Mouse (Mus musculus) hindbrain, embryonic 10.5 days (tissue): ENCODE measurements around the gene Mast3. TPM values are rescaled to one million over a fixed set of nuclear protein-coding genes. Genes with fewer than 3 reads are reported as not detected.

Source experiments
- DNase-seq: peaks from one replicate; pipeline ENCODE4 v3.0.0-alpha.2; 2017; ENCODE audit warnings: low spot score
- H3K27ac ChIP-seq: fragments of 300-500 bp; sonication (generic); 2 replicates; pipeline ENCODE4 v1.5.1; 2016; ENCODE audit warnings: mild to moderate bottlenecking, moderate library complexity
- H3K27me3 ChIP-seq: fragments of 300-500 bp; sonication (generic); 2 replicates; pipeline ENCODE4 v1.6.1; 2016; ENCODE audit warnings: mild to moderate bottlenecking; ENCODE audit not compliant: poor library complexity, insufficient read depth, severe bottlenecking
- H3K36me3 ChIP-seq: fragments of 300-500 bp; sonication (generic); 2 replicates; pipeline ENCODE4 v1.6.1; 2016; ENCODE audit warnings: mild to moderate bottlenecking, moderate library complexity
- H3K4me1 ChIP-seq: fragments of 300-500 bp; sonication (generic); replicated peaks from 2 replicates; pipeline ENCODE4 v1.6.1; 2016; ENCODE audit warnings: mild to moderate bottlenecking
- H3K4me3 ChIP-seq: fragments of 300-500 bp; sonication (generic); 2 replicates; pipeline ENCODE4 v1.5.1; 2016; ENCODE audit warnings: mild to moderate bottlenecking, moderate library complexity
- H3K9me3 ChIP-seq: fragments of 300-500 bp; sonication (generic); 2 replicates; pipeline ENCODE4 v1.6.1; 2016; ENCODE audit warnings: mild to moderate bottlenecking, moderate library complexity
- WGBS: fragments of 180-500 bp; shearing (Covaris S2); methylation state at CpG from one replicate; pipeline ENCODE4 v1.1.7; 2016; 5-methylcytosine and 5-hydroxymethylcytosine counted together
- polyA plus RNA-seq: library from polyadenylated mRNA; unstranded; fragments of >200 nt; fragmentation: Nextera tagmentation; extraction: Ambion mirVana; gene quantifications from 2 replicates; pipeline ENCODE4 v1.2.1, GENCODE M21; 2016

Gene Mast3
- polyA plus RNA-seq, 1 experiment from 2014 or later = 18.2 TPM

GRCm38 (mm10) chr8:70769858-70770257 is 35.0 kb downstream of the Mast3 start:
- Histone ChIP-seq H3K27ac (no peak overlapping the region), H3K9me3 (no peaks in the 10 kb centered on the region), H3K4me3 (0 out of 2 replicates have a peak overlapping the region, but pooled peaks have one; percentile 1), H3K27me3 (peaks cover 34% of the 10 kb centered on the region), H3K36me3 (peaks cover 75% of the 10 kb centered on the region), H3K4me1 (peaks cover 61% of the 10 kb centered on the region)
- WGBS = 73% methylated on average over 12 of the region's 12 CpGs
- no peak for DNase-seq

- WGBS = 9% methylated on average over 26 of the region's 26 CpGs
- Histone ChIP-seq H3K4me3 (0 out of 2 replicates have a peak overlapping the region, but pooled peaks have one; percentile 1), H3K27ac (no peak overlapping the region), H3K4me1 (peaks cover 61% of the 10 kb centered on the region), H3K36me3 (peaks cover 70% of the 10 kb centered on the region), H3K27me3 (peaks cover 34% of the 10 kb centered on the region), H3K9me3 (no peaks in the 10 kb centered on the region)
- DNase-seq = peak; percentile 94
Measured at GRCm38 (mm10) chr8:70769359-70769758, 35.5 kb downstream of the Mast3 start.

- no peak for DNase-seq
- H3K9me3 ChIP-seq = no peaks in the 10 kb centered on the region
- WGBS = 87% methylated on average over 16 of the region's 16 CpGs
- H3K27me3 ChIP-seq = peaks cover 34% of the 10 kb centered on the region
- no peak overlapping the region for H3K27ac ChIP-seq
- peaks cover 57% of the 10 kb centered on the region for H3K4me1 ChIP-seq
- H3K36me3 ChIP-seq = peaks cover 70% of the 10 kb centered on the region
- H3K4me3 ChIP-seq = no peak overlapping the region
Measured at GRCm38 (mm10) chr8:70768956-70769355, 35.9 kb downstream of the Mast3 start.

DNA sequence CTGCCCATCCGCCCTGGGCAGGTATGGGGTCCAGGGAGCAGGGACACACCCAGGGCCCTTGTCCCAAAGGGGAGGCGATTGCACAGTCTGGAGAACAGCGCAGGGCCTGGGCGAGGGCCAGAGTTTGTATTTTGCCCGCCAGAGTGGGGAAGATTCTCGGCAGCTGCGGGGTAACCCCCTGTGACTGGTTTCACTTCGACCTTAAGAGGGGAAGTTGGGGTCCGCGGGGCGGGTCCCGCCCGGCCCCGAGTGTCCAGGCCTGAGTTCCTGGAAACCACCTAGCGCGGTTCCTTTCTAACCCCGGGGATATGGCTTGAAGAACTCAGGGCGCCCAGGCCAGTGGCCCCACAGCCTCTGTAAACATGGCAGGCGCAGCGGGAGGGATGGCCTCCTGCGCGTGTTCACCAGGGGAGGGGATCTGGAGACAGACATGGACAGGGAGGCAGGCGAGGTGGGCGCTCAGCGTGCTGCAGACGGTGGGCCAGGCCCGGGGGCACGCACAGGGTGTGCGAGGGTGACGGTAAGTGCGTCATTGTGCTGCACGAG is 36.5 kb downstream of the Mast3 start:
- DNase-seq = no peak
- H3K36me3 ChIP-seq = peaks cover 68% of the 10 kb centered on the region
- peaks cover 51% of the 10 kb centered on the region for H3K4me1 ChIP-seq
- no peak overlapping the region for H3K27ac ChIP-seq
- WGBS = 94% methylated on average over 32 of the region's 32 CpGs
- H3K4me3 ChIP-seq = no peak overlapping the region
- H3K9me3 ChIP-seq = no peaks in the 10 kb centered on the region
- H3K27me3 ChIP-seq = peaks cover 34% of the 10 kb centered on the region

GRCm38 (mm10) chr8:70767503-70767902 is 37.4 kb downstream of the Mast3 start:
- peaks cover 60% of the 10 kb centered on the region for H3K36me3 ChIP-seq
- H3K4me3 ChIP-seq = no peak overlapping the region
- no peak for DNase-seq
- H3K9me3 ChIP-seq = no peaks in the 10 kb centered on the region
- H3K4me1 ChIP-seq = peaks cover 50% of the 10 kb centered on the region
- H3K27ac ChIP-seq = no peak overlapping the region
- WGBS = 80% methylated on average over 6 of the region's 6 CpGs
- peaks cover 34% of the 10 kb centered on the region for H3K27me3 ChIP-seq

- Histone ChIP-seq H3K27me3 (peaks cover 34% of the 10 kb centered on the region), H3K4me1 (peaks cover 50% of the 10 kb centered on the region), H3K4me3 (peak overlapping the region; percentile 50), H3K36me3 (peaks cover 53% of the 10 kb centered on the region), H3K9me3 (no peaks in the 10 kb centered on the region), H3K27ac (peak overlapping the region; percentile 77)
- DNase-seq = peak; percentile 66
- 8% methylated on average over 21 of the region's 21 CpGs for WGBS
Measured at GRCm38 (mm10) chr8:70766571-70767440, 38.0 kb downstream of the Mast3 start.

- 2% methylated on average over 34 of the region's 34 CpGs for WGBS
- peaks cover 34% of the 10 kb centered on the region for H3K27me3 ChIP-seq
- H3K4me1 ChIP-seq = peaks cover 57% of the 10 kb centered on the region
- peak; percentile 56 for DNase-seq
- peaks cover 45% of the 10 kb centered on the region for H3K36me3 ChIP-seq
- H3K9me3 ChIP-seq = no peaks in the 10 kb centered on the region
- peak overlapping the region; percentile 50 for H3K4me3 ChIP-seq
- H3K27ac ChIP-seq = peak overlapping the region; percentile 77
Measured at GRCm38 (mm10) chr8:70765838-70766570, 38.9 kb downstream of the Mast3 start.

DNA sequence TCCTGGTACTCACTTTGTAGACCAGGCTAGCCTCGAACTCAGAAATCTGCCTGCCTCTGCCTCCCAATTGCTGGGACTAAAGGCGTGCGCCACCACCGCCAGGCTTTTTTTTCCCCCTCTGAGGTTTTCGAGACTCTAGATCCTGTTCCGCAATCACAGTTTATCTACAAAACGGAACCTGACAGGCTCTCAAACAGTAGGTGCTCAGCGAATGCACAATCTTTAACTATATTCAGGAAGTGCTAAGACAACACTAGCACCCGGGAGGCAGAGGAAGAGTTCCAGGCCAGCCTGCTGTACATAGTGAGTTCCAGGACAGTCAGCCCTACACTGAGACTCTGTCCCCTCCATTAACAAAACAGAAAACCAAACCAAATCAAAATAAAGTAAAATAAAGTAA is 39.5 kb downstream of the Mast3 start:
- no peak for DNase-seq
- no peak overlapping the region for H3K27ac ChIP-seq
- H3K4me3 ChIP-seq = peak overlapping the region; percentile 50
- H3K4me1 ChIP-seq = peaks cover 61% of the 10 kb centered on the region
- no peaks in the 10 kb centered on the region for H3K9me3 ChIP-seq
- peaks cover 31% of the 10 kb centered on the region for H3K27me3 ChIP-seq
- H3K36me3 ChIP-seq = peaks cover 38% of the 10 kb centered on the region
- WGBS = 81% methylated on average over 9 of the region's 9 CpGs

GRCm38 (mm10) chr8:70764676-70765075 is 40.2 kb downstream of the Mast3 start:
- Histone ChIP-seq H3K9me3 (no peaks in the 10 kb centered on the region), H3K4me3 (no peak overlapping the region), H3K27me3 (peaks cover 31% of the 10 kb centered on the region), H3K36me3 (peaks cover 32% of the 10 kb centered on the region), H3K4me1 (peaks cover 65% of the 10 kb centered on the region), H3K27ac (no peak overlapping the region)
- DNase-seq = no peak
- 94% methylated on average over 13 of the region's 13 CpGs for WGBS

DNA sequence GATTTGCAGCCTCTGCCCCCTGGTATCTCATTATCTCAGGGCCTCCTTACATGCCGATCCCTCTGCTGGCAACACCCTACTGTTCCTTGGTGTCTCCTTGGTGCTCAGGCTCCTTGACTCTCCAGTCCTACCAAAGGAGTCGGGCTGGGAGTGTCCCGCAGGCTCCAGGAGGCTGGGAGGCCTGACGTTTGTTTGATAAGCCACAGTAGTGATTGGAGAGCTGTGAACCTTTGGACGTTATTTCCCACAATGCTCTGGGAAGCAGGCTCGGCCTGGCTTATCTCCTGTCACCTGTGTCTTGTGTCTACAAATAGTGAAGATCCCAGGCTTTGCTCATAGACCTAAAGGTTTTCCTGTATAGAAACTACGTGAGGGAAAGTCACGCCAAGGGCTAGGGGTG is 40.8 kb downstream of the Mast3 start:
- peaks cover 25% of the 10 kb centered on the region for H3K36me3 ChIP-seq
- peaks cover 65% of the 10 kb centered on the region for H3K4me1 ChIP-seq
- no peaks in the 10 kb centered on the region for H3K9me3 ChIP-seq
- no peak for DNase-seq
- no peak overlapping the region for H3K4me3 ChIP-seq
- no peak overlapping the region; the same call in 1 of the 2 replicates for H3K27ac ChIP-seq
- H3K27me3 ChIP-seq = peaks cover 31% of the 10 kb centered on the region
- WGBS = 86% methylated on average over 8 of the region's 8 CpGs

DNA sequence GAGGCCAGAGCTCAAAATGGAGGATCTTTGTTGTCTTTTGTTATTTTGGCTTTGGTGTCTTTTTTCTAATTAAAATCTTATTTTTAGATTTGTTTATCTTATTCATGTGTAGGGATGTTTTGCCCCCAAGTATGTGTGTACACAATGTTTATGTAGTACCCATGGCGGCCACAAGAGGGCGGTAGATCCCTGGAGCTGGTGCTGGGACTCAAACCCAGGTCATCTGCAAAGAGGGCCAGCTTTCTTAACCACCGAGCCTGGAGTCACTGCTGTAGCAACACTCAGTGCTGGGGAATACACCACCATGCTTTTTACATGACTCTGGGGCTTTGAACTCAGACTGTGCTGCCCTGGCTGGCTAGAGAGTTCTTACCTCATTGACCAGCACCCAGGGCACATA is 41.5 kb downstream of the Mast3 start:
- Histone ChIP-seq H3K27ac (no peak overlapping the region; the same call in 1 of the 2 replicates), H3K4me1 (peaks cover 66% of the 10 kb centered on the region), H3K36me3 (peaks cover 23% of the 10 kb centered on the region), H3K9me3 (no peaks in the 10 kb centered on the region), H3K27me3 (peaks cover 27% of the 10 kb centered on the region), H3K4me3 (no peak overlapping the region)
- WGBS = 6% methylated on average over 3 of the region's 3 CpGs
- DNase-seq = peak; percentile 69

GRCm38 (mm10) chr8:70762118-70762517 is 42.7 kb downstream of the Mast3 start:
- Histone ChIP-seq H3K4me1 (peaks cover 67% of the 10 kb centered on the region), H3K27ac (no peak overlapping the region), H3K36me3 (peaks cover 25% of the 10 kb centered on the region), H3K9me3 (no peaks in the 10 kb centered on the region), H3K27me3 (peaks cover 15% of the 10 kb centered on the region), H3K4me3 (no peak overlapping the region)
- WGBS = 91% methylated on average over 1 of the region's 1 CpGs
- no peak for DNase-seq
